ENCODE assay signal across 29 mouse cellular contexts in the genomic region with DNA sequence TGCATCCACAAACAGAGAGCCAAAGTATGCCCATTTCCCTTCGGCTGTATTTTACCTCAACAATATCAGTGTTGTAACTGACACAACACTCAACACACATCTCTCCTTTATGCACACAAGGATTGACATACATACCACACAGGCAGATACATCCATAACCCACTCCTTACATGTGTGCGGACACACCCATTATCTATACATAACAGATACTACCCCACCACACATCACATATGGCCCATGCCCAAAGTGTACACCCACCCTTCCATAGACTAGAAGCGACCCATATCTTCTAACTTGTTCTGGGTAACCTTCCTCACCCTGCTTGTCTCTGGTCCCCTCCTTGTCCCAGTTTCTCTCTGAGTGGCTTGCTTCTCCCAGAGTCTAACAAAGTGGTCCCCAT.
DNase-seq lines count a peak whose midpoint lies in the region; ATAC-seq lines count a peak whose summit lies in the region.
"Had no signal": no experiment of that assay in that cellular context is flagged by ENCODE, and none has a peak within 500 bp of the region (broad histone marks: within the 10 kb centered on the region; RNA-seq: fewer than 3 reads in every experiment).

No protein-coding gene starts in this region.

- no peak overlapping the region for H3K4me2 ChIP-seq in liver, embryonic 11.5 days
- 0 out of 2 replicates have a peak overlapping the region, but pooled peaks have one; percentile 7 for H3K4me2 ChIP-seq in liver, embryonic 13.5 days
- peak overlapping the region; percentile 20; the same call in 1 of the 2 replicates for H3K4me2 ChIP-seq in liver, embryonic 16.5 days (ENCODE audit: low read depth, low read length)
- H3K4me2 ChIP-seq in forebrain, embryonic 11.5 days (ENCODE audit: low read depth, low read length, severe bottlenecking), result no peak overlapping the region
- H3K4me2 ChIP-seq: embryonic facial prominence, embryonic 13.5 days; forebrain, embryonic 12.5 days; forebrain, embryonic 15.5 days; heart, embryonic 13.5 days; hindbrain, embryonic 13.5 days; intestine, embryonic 15.5 days had no signal

- H3K27ac ChIP-seq in liver, embryonic 11.5 days (ENCODE audit: low read depth, low read length), result no peak overlapping the region
- H3K27ac ChIP-seq in liver, embryonic 13.5 days, result 0 out of 2 replicates have a peak overlapping the region, but pooled peaks have one; percentile 7
- H3K27ac ChIP-seq in liver, embryonic 16.5 days (ENCODE audit: low read length), result no peak overlapping the region
- H3K27ac ChIP-seq in forebrain, embryonic 11.5 days (ENCODE audit: low read depth, low read length), result no peak overlapping the region
- H3K27ac ChIP-seq: embryonic facial prominence, embryonic 10.5 days; embryonic facial prominence, embryonic 13.5 days; forebrain, embryonic 12.5 days; forebrain, embryonic 15.5 days; heart, adult 2 months; heart, embryonic 10.5 days; heart, embryonic 13.5 days; hindbrain, embryonic 13.5 days; intestine, embryonic 15.5 days had no signal

- H3K36me3 ChIP-seq in liver, embryonic 11.5 days (ENCODE audit: control insufficient read depth, insufficient read depth, low read length), result no peaks in the 10 kb centered on the region
- no peaks in the 10 kb centered on the region for H3K36me3 ChIP-seq in liver, embryonic 13.5 days
- no peaks in the 10 kb centered on the region for H3K36me3 ChIP-seq in liver, embryonic 16.5 days (ENCODE audit: control insufficient read depth, insufficient read depth)
- H3K36me3 ChIP-seq in forebrain, embryonic 11.5 days (ENCODE audit: control insufficient read depth, insufficient read depth, low read length), result no peaks in the 10 kb centered on the region
- H3K36me3 ChIP-seq: embryonic facial prominence, embryonic 10.5 days; embryonic facial prominence, embryonic 13.5 days; forebrain, embryonic 12.5 days; forebrain, embryonic 15.5 days; G1E; heart, embryonic 10.5 days; heart, embryonic 13.5 days; hindbrain, embryonic 13.5 days; intestine, embryonic 15.5 days had no signal

- 77% methylated on average over 3 of the region's 3 CpGs for WGBS in liver, embryonic 11.5 days
- WGBS in liver, embryonic 13.5 days (ENCODE audit: insufficient replicate concordance), result 55% methylated on average over 3 of the region's 3 CpGs
- whole genome bisulfite sequencing in liver, embryonic 16.5 days (ENCODE audit: insufficient replicate concordance), result 49% methylated on average over 3 of the region's 3 CpGs
- WGBS in forebrain, embryonic 11.5 days, result 92% methylated on average over 3 of the region's 3 CpGs

- ATAC-seq in liver, embryonic 11.5 days (replicated peaks; ENCODE audit: low FRiP score), result peak; percentile 71; the same call in 1 of the 2 replicates
- peak; percentile 97 for ATAC-seq in liver, embryonic 13.5 days (ENCODE audit: low read depth)
- peak; percentile 91 for ATAC-seq in liver, embryonic 16.5 days (ENCODE audit: low read depth)
- ATAC-seq in forebrain, embryonic 11.5 days (replicated peaks; ENCODE audit: low FRiP score), result no peak
- ATAC-seq: forebrain, embryonic 15.5 days; hindbrain, embryonic 16.5 days; intestine, embryonic 15.5 days; Patski had no signal

- no peak overlapping the region for H3K4me3 ChIP-seq in liver, embryonic 11.5 days (ENCODE audit: low read depth, low read length)
- H3K4me3 ChIP-seq in liver, embryonic 13.5 days (replicated peaks), result no peak overlapping the region
- no peak overlapping the region for H3K4me3 ChIP-seq in liver, embryonic 16.5 days (ENCODE audit: low read depth, low read length)
- no peak overlapping the region for H3K4me3 ChIP-seq in forebrain, embryonic 11.5 days (ENCODE audit: low read depth, low read length)
- H3K4me3 ChIP-seq: embryonic facial prominence, embryonic 10.5 days; embryonic facial prominence, embryonic 13.5 days; forebrain, embryonic 12.5 days; forebrain, embryonic 15.5 days; heart, adult 2 months; heart, embryonic 10.5 days; heart, embryonic 13.5 days; hindbrain, embryonic 13.5 days; intestine, embryonic 15.5 days had no signal

- no peak for DNase-seq in liver, embryonic 11.5 days (ENCODE audit: low spot score)
- no peak for DNase-seq in liver
- no peak for DNase-seq in liver, embryonic 13.5 days
- no peak for DNase-seq in forebrain, embryonic 11.5 days (ENCODE audit: low spot score)
- no peak for DNase-seq in c-Kit-positive CD71-positive TER-119-positive erythroid progenitor cells, embryonic 14.5 days (ENCODE audit: low spot score)
- DNase-seq in embryo, embryonic 10 days (ENCODE audit: low spot score), result no peak
- DNase-seq: adrenal gland, adult 2 months; adrenal gland, postnatal 14 days; B cell, adult 2 months; cerebellum, adult 18-20 months; cerebellum, adult 9-10 months; cerebellum, postnatal 25 days; embryo, embryonic 11 days; gastrocnemius, postnatal 10 days; gastrocnemius, postnatal 36 days; heart, adult 2 months had no signal

- no peak overlapping the region for H3K9ac ChIP-seq in liver, embryonic 11.5 days (ENCODE audit: low read depth, low read length)
- H3K9ac ChIP-seq in liver, embryonic 13.5 days, result no peak overlapping the region
- H3K9ac ChIP-seq in liver, embryonic 16.5 days (ENCODE audit: low read depth, low read length), result no peak overlapping the region
- no peak overlapping the region for H3K9ac ChIP-seq in forebrain, embryonic 11.5 days (ENCODE audit: low read length)
- H3K9ac ChIP-seq: embryonic facial prominence, embryonic 13.5 days; forebrain, embryonic 12.5 days; forebrain, embryonic 15.5 days; heart, embryonic 13.5 days; hindbrain, embryonic 13.5 days; intestine, embryonic 15.5 days had no signal

- H3K27me3 ChIP-seq in liver, embryonic 11.5 days (replicated peaks; ENCODE audit: control insufficient read depth, insufficient read depth, low read length), result no peaks in the 10 kb centered on the region
- H3K27me3 ChIP-seq in liver, embryonic 13.5 days, result no peaks in the 10 kb centered on the region; the same call in 1 of the 2 replicates
- H3K27me3 ChIP-seq in liver, embryonic 16.5 days (ENCODE audit: control insufficient read depth, insufficient read depth, low read depth, low read length), result no peaks in the 10 kb centered on the region
- no peaks in the 10 kb centered on the region for H3K27me3 ChIP-seq in forebrain, embryonic 11.5 days (ENCODE audit: control insufficient read depth, insufficient read depth, low read length)
- H3K27me3 ChIP-seq: CH12.LX; embryonic facial prominence, embryonic 13.5 days; forebrain, embryonic 12.5 days; forebrain, embryonic 15.5 days; hindbrain, embryonic 13.5 days; intestine, embryonic 15.5 days; Patski had no signal

- H3K4me1 ChIP-seq in liver, embryonic 11.5 days (replicated peaks; ENCODE audit: control insufficient read depth, insufficient read depth, low read length), result no peaks in the 10 kb centered on the region
- H3K4me1 ChIP-seq in liver, embryonic 13.5 days (replicated peaks), result peaks cover 24% of the 10 kb centered on the region
- H3K4me1 ChIP-seq in liver, embryonic 16.5 days (ENCODE audit: control insufficient read depth, low read depth, low read length), result peaks cover 11% of the 10 kb centered on the region; the same call in 1 of the 2 replicates
- no peaks in the 10 kb centered on the region for H3K4me1 ChIP-seq in forebrain, embryonic 11.5 days (replicated peaks; ENCODE audit: control insufficient read depth, insufficient read depth, low read length)
- H3K4me1 ChIP-seq: embryonic facial prominence, embryonic 10.5 days; embryonic facial prominence, embryonic 13.5 days; forebrain, embryonic 12.5 days; forebrain, embryonic 15.5 days; heart, embryonic 10.5 days; heart, embryonic 13.5 days; hindbrain, embryonic 13.5 days; intestine, embryonic 15.5 days had no signal

- H3K9me3 ChIP-seq in liver, embryonic 11.5 days (ENCODE audit: control insufficient read depth, low read length), result no peaks in the 10 kb centered on the region
- H3K9me3 ChIP-seq in liver, embryonic 13.5 days (replicated peaks), result no peaks in the 10 kb centered on the region
- no peaks in the 10 kb centered on the region for H3K9me3 ChIP-seq in liver, embryonic 16.5 days (replicated peaks; ENCODE audit: control insufficient read depth, low read length)
- no peaks in the 10 kb centered on the region for H3K9me3 ChIP-seq in forebrain, embryonic 11.5 days (ENCODE audit: control insufficient read depth, low read length)
- H3K9me3 ChIP-seq: embryonic facial prominence, embryonic 10.5 days; embryonic facial prominence, embryonic 13.5 days; forebrain, embryonic 12.5 days; forebrain, embryonic 15.5 days; heart, embryonic 10.5 days; heart, embryonic 13.5 days; hindbrain, embryonic 13.5 days; intestine, embryonic 15.5 days had no signal

Comparison
In these comparisons a context has a peak if more than half of its experiments do, and no peak if none do; other contexts are left out.
1. H3K4me2 ChIP-seq: peak in liver, embryonic 13.5 days (single experiment) and liver, embryonic 16.5 days (single experiment); none in liver, embryonic 11.5 days (single experiment) and forebrain, embryonic 11.5 days (single experiment).